Mouse (Mus musculus) bone marrow, adult 2 months (tissue): ENCODE results near the gene Med13l. TPM values are rescaled to one million over a fixed set of nuclear protein-coding genes. Genes with fewer than 3 reads are reported as not detected.

Experiments
- H3K27ac ChIP-seq: fragments of 200-500 bp; 2 replicates; pipeline ENCODE4 v1.5.1; 2012; ENCODE audit warnings: low read depth, mild to moderate bottlenecking, control low read depth, inconsistent platforms, low read length; ENCODE audit not compliant: control insufficient read depth, poor library complexity, insufficient read depth
- H3K4me1 ChIP-seq: fragments of 200-500 bp; 2 replicates; pipeline ENCODE4 v1.6.1; 2011; ENCODE audit warnings: low read length; ENCODE audit not compliant: control insufficient read depth, insufficient read depth
- H3K4me3 ChIP-seq: fragments of 200-500 bp; replicated peaks from 2 replicates; pipeline ENCODE3; 2011; ENCODE audit warnings: mild to moderate bottlenecking, low read depth, low read length, control low read depth; ENCODE audit not compliant: control insufficient read depth
- CTCF ChIP-seq: fragments of 200-500 bp; IDR thresholded peaks from 2 replicates; pipeline ENCODE4 v1.5.1; 2011; ENCODE audit warnings: low read length, control low read depth; ENCODE audit not compliant: control insufficient read depth, insufficient read depth
- POLR2A ChIP-seq: fragments of 200-500 bp; IDR thresholded peaks from 2 replicates; pipeline ENCODE4 v1.6.1; 2011; ENCODE audit warnings: low read depth, mild to moderate bottlenecking, control low read depth, low read length, borderline replicate concordance; ENCODE audit not compliant: control insufficient read depth
- WGBS: fragments of 180-500 bp; shearing (Covaris S2); methylation state at CpG from one replicate; pipeline ENCODE4 v1.1.7; 2018; 5-methylcytosine and 5-hydroxymethylcytosine counted together
- polyA plus RNA-seq: library from polyadenylated mRNA; stranded (reverse); fragments of >200 nt; gene quantifications from 2 replicates; pipeline ENCODE4 v1.2.4, GENCODE M21; 2011; ENCODE audit warnings: low replicate concordance; ENCODE audit not compliant: missing spikeins, insufficient read depth, insufficient read length

Med13l gene
- polyA plus RNA-seq, 1 experiment = 32.9 TPM

GRCm38 (mm10) chr5:118700978-118701377 lies 140.5 kb downstream of the Med13l start:
- Histone ChIP-seq H3K27ac (no peak overlapping the region), H3K4me3 (no peak overlapping the region), H3K4me1 (no peaks in the 10 kb centered on the region)
- no peak for TF ChIP-seq POLR2A
- no peak for TF ChIP-seq CTCF
- WGBS = 91% methylated on average over 4 of the region's 4 CpGs

GRCm38 (mm10) chr5:118702674-118703073 lies 142.2 kb downstream of the Med13l start:
- Histone ChIP-seq H3K4me1 (no peaks in the 10 kb centered on the region), H3K4me3 (no peak overlapping the region), H3K27ac (no peak overlapping the region)
- TF ChIP-seq CTCF (no peak), POLR2A (no peak)
- WGBS = 83% methylated on average over 9 of the region's 9 CpGs

- WGBS = 81% methylated on average over 3 of the region's 3 CpGs
- Histone ChIP-seq H3K4me1 (no peaks in the 10 kb centered on the region), H3K27ac (no peak overlapping the region), H3K4me3 (no peak overlapping the region)
- TF ChIP-seq CTCF = peak; percentile 78
- no peak for TF ChIP-seq POLR2A
These were observed 143.7 kb downstream of the Med13l start for GRCm38 (mm10) chr5:118704148-118704547.

GRCm38 (mm10) chr5:118704960-118705359 lies 144.5 kb downstream of the Med13l start:
- no peak overlapping the region for H3K27ac ChIP-seq
- no peak overlapping the region for H3K4me3 ChIP-seq
- TF ChIP-seq CTCF (no peak), POLR2A (no peak)
- H3K4me1 ChIP-seq = no peaks in the 10 kb centered on the region
- WGBS = 91% methylated on average over 9 of the region's 9 CpGs

GRCm38 (mm10) chr5:118706009-118706408 lies 145.5 kb downstream of the Med13l start:
- H3K4me3 ChIP-seq = no peak overlapping the region
- no peaks in the 10 kb centered on the region for H3K4me1 ChIP-seq
- TF ChIP-seq CTCF (no peak), POLR2A (no peak)
- H3K27ac ChIP-seq = no peak overlapping the region
- 85% methylated on average over 6 of the region's 6 CpGs for WGBS

- no peaks in the 10 kb centered on the region for H3K4me1 ChIP-seq
- TF ChIP-seq POLR2A = no peak
- no peak for TF ChIP-seq CTCF
- WGBS = 84% methylated on average over 3 of the region's 3 CpGs
- no peak overlapping the region for H3K4me3 ChIP-seq
- no peak overlapping the region for H3K27ac ChIP-seq
These were observed 145.9 kb downstream of the Med13l start for GRCm38 (mm10) chr5:118706414-118706813.

- Histone ChIP-seq H3K4me3 (no peak overlapping the region), H3K27ac (no peak overlapping the region), H3K4me1 (no peaks in the 10 kb centered on the region)
- 78% methylated on average over 5 of the region's 5 CpGs for WGBS
- no peak for TF ChIP-seq POLR2A
These were observed 147.0 kb downstream of the Med13l start for GRCm38 (mm10) chr5:118707501-118707900.

GRCm38 (mm10) chr5:118708215-118708949 lies 147.9 kb downstream of the Med13l start:
- Histone ChIP-seq H3K4me3 (no peak overlapping the region), H3K27ac (no peak overlapping the region), H3K4me1 (no peaks in the 10 kb centered on the region)
- WGBS = 73% methylated on average over 16 of the region's 16 CpGs
- no peak for TF ChIP-seq POLR2A
- peak; percentile 95 for TF ChIP-seq CTCF

- 24% methylated on average over 7 of the region's 7 CpGs for WGBS
- no peaks in the 10 kb centered on the region for H3K4me1 ChIP-seq
- TF ChIP-seq CTCF (no peak), POLR2A (no peak)
- no peak overlapping the region for H3K4me3 ChIP-seq
- H3K27ac ChIP-seq = no peak overlapping the region
These were observed 149.4 kb downstream of the Med13l start for GRCm38 (mm10) chr5:118709847-118710251.
